Mouse (Mus musculus) kidney, adult 8-10 months (tissue): ENCODE results near the gene Mycbp2.

Source experiments
- DNase-seq, 2 experiments: peaks; one replicate each; pipeline ENCODE4 v3.0.0; 2022

Gene Mycbp2

DNA sequence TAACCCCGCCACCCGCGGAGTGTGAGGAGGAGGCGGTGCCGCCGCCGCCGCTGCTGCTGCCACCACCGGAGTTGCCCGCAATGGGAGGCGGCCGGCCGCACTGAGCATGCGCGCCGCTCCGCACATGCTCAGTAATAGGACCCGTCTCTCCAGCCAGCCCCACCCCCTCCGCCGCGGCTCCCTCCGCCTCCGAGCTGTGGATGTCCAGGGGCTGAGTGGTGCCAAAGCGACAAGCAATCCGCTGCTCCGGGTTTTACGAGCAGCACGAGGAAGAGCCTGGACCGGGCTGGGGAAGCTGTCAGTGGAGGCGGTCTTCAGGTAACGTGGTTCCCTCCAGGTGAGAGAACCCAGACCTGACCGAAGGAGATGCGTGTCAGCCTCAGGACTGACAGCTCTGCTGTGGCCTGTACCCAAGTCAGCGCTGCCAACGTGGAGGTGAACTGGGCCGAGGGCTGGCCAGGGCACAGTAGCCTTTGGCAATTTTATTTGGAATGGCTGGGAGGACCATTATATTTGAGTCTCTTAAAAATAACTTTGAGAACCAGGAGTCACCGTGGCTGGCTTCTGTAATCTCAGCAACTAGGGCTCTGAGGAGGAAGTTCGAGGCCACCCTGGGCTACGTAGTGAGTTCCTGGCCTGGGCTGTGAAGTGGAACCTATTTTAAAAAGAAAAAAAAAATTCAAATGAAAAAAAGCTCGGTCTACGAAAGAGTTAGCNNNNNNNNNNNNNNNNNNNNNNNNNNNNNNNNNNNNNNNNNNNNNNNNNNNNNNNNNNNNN, at the start of gene Mycbp2:
TSS of gene Mycbp2 (minus strand) at position 86 of the 777 bp plus-strand sequence.
- peak; percentile 99 for DNase-seq

GRCm38 (mm10) chr14:103392391-103392790, 45.8 kb upstream of the Mycbp2 start:
- no peak for DNase-seq

GRCm38 (mm10) chr14:103387431-103387830, 40.8 kb upstream of the Mycbp2 start:
- DNase-seq: no peak

GRCm38 (mm10) chr14:103386871-103387270, 40.3 kb upstream of the Mycbp2 start:
- DNase-seq: no peak

GRCm38 (mm10) chr14:103385084-103385610, 38.5 kb upstream of the Mycbp2 start:
- DNase-seq: no peak

DNA sequence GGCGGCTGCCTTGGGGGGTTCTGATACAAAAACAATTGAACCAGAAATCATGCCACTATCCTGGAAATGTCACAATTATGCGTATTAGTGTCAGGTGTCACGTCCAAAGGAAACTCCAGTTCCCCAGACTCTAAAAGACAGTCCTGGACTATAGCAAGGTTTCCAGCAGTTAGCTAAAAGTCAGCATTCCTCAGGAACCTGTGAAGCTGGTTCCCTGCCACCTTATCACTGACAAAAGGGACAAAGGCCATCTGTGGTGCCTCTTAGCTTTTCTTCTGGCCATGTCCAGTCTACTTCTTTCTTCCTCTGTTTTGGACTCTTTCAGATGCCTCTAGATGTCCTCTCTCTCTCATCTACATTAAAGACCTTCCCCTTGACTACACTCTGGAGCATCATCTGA, 32.1 kb upstream of the Mycbp2 start:
- DNase-seq: no peak

GRCm38 (mm10) chr14:103376765-103377164, 30.2 kb upstream of the Mycbp2 start:
- no peak for DNase-seq

GRCm38 (mm10) chr14:103375523-103375922, 28.9 kb upstream of the Mycbp2 start:
- no peak for DNase-seq

GRCm38 (mm10) chr14:103363199-103363598, 16.6 kb upstream of the Mycbp2 start:
- DNase-seq: no peak

DNA sequence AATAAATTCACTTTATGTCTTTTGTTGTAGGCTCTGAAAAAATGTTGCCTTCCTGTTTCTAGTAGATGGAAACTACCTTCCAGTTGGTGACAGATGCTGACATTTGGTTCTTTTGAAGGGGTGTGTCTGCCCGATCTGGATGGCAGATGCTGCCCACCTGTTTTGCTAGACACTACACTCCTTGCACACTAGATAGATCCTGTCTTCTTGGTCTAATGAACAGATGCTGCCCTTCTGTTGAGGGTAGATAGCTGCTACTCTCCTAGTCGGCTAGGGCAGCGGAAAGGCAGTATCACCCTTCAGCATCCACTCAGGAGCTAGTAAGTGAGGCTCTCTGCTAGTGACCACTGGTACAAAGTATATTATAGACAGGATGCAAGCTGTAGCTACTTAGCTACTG, 9.5 kb upstream of the Mycbp2 start:
- DNase-seq: no peak

DNA sequence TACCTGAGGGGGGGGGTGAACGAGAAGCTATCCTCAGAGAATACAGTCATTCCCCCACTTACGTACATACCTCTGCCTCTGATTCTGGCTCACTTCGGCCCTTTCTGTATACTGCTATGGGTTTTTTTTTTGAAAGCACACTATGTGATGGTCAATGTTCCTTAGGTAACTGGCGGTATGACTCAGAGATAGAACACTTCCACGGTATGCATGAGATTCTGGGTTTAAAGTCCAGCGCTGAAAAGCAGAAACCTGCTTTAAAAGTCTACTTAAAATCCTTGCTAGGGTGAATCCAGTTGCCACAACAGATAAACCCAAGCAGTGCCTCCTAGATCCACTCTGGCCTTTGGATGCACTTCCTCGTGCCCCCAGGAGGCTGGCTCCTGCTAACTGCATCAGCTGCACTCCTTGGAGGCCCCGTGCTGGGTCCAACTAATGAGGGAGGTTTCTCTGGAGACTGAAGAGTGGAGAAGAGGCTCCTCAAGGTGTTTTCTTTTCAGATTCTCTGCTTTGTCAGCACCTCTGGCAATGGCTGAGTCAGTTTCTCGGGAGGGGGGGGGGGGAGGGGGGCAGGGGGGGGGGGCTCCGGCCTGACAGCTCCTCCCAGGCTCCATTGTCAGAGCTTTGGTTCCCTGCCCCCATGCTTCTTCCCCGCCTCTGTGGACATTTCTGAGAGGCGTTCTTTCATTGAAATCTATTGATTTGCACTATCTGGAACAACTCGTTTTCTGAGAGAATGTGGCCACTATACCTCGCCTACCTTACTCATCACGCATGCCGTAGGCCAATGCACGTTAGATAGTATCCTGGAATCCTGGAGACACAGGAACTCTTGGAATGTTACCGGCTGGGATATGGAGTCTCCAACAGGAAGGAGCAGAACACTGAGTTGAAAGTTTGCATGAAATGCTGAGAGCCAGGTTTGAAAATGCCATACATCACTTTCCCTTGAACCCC, 8.1 kb upstream of the Mycbp2 start:
- DNase-seq: peak in 1 of 2 experiments; percentile 16

GRCm38 (mm10) chr14:103345858-103346728, 521 bp downstream of the Mycbp2 start:
- peak; percentile 45 to 57 for DNase-seq

GRCm38 (mm10) chr14:103345486-103345857, 1.1 kb downstream of the Mycbp2 start:
- DNase-seq: no peak

DNA sequence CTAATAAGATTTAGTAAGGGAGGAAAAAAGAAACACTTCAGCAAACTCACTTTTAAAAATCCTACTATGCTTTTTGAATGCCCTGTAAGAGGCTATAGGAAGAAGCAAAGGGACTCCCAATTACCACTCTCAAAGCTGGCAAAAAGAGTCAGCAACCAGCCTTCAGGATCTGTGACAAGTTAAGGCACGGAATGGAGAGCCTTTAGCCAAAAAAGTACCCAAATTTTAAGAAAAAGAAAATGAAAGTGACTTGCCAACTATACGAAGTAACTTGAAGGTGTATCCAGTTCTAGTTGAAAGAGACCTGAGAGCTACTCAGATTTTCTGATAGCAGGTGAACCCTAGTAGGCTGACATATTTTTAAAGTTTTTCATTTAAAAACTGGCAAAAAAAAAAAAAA, 1.6 kb downstream of the Mycbp2 start:
- DNase-seq: no peak

DNA sequence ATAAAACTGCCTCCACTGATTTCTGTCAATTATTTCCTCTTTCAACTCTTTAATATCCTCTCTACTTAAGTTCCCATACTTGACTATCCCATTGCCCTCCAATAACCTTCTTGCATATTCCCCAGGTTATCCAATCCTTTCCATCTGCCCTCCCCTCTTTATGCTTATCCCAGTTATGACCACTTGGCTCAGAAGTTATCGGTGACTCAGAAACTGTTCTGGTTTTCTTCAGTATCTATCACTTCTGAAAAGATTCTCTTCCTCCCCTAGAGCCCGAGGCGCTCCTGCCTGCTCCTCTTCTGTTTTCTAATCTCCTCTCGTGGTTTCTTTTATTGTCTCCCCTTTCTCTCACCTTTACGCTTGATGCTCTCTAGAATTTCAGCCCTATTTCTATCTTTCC, 2.8 kb downstream of the Mycbp2 start:
- DNase-seq: no peak

DNA sequence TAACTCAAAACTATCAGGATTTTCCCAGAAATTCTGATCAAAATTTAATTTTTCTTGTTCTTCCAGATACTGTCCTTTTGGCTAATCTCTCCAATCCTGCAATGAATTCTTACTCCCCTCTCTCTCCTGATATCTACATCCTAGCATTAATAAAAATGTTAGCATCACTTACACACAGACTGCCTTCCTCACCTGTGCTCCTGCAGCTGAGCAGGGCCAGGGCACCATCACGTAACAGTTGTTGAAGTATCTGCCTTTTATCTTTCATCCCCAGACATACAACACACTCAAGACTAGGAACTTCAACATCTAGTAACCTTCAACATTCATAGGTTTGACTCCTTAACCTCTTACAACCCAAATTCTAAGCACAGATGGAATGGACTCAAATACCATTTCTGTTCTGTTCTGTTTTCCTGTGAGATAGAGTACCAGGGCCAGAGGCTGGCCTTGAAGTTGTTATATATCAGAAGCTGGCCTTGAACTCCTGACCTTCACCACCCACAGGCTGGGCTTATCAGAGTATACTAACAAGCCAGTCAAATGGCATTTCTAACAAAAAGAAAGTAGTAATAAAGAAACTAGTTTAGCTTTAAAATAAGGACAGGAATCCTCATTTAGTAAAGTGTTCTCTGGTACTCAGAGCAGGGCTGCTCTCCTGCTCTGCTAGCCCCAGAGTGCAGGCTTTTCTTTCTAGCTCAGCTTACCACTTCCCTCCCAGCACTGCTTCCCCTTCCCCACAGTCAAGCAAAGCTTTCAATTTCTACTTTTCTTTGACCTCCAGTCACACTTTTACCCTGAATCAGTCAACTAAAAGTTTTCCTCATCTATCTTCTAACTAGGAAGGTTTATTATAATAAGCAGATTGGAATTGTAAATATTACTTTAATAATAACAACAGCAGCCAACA, 5.0 kb downstream of the Mycbp2 start:
- DNase-seq: no peak

GRCm38 (mm10) chr14:103312926-103313325, 33.7 kb downstream of the Mycbp2 start:
- DNase-seq: no peak

GRCm38 (mm10) chr14:103296227-103296626, 50.4 kb downstream of the Mycbp2 start:
- DNase-seq: no peak

DNA sequence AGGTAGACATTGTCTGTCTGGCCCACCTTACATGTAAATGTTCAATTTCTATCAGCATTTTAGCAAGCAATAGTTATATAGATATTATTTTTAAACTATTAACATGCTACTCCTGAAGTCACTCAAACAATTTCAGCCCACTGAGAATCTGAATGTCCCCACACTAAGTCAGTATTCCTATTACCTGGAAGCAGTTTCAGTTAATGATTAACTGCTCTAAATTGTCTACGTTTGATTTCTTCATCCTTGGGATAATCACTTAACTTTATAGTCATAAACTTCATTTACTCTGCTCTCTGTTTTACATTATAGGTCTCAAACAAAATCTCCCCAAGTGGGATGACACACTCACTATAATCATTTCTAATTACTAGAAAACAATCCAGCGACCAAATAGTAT, 60.0 kb downstream of the Mycbp2 start:
- DNase-seq: no peak

GRCm38 (mm10) chr14:103276667-103277066, 69.9 kb downstream of the Mycbp2 start:
- DNase-seq: no peak

GRCm38 (mm10) chr14:103260437-103260836, 86.2 kb downstream of the Mycbp2 start:
- no peak for DNase-seq
